In genomic region chr10:81192270-81192967, GRCm38 (mm10) we compare ENCODE assay signal across 8 mouse cellular contexts. TPM values are rescaled to one million over a fixed set of nuclear protein-coding genes. Genes with fewer than 3 reads are reported as not detected.
DNase-seq lines count a peak whose midpoint lies in the region; ATAC-seq and TF ChIP-seq lines count a peak whose summit lies in the region.

No protein-coding gene starts in this region.

- no peak for TF ChIP-seq CTCF in MEL (IDR thresholded peaks at IDR 0.05 in 2 of 3, conservative IDR thresholded peaks at IDR 0.05 in 1 of 3; ENCODE audit: control insufficient read depth in 1 of 3, insufficient read depth in 1 of 3, low read depth in 2 of 3, low read length in 3 of 3, poor library complexity in 1 of 3, severe bottlenecking in 1 of 3)

- peak overlapping the region; percentile 82 for H3K27ac ChIP-seq in MEL (ENCODE audit: control insufficient read depth, low read depth, low read length)
- H3K27ac ChIP-seq in hindbrain, embryonic 13.5 days = peak overlapping the region; percentile 98

- TF ChIP-seq RAD21 in MEL (IDR thresholded peaks at IDR 0.05; ENCODE audit: low read depth, low read length) = no peak

- TF ChIP-seq EP300 in MEL (IDR thresholded peaks at IDR 0.05; ENCODE audit: low read depth in 1 of 2, low read length in 2 of 2) = no peak

- WGBS in hindbrain, embryonic 13.5 days = 1% methylated on average over 79 of the region's 93 CpGs

- peak; percentile 92 for DNase-seq in MEL (ENCODE audit: low read depth, low spot score)
- peak; percentile 87 for DNase-seq in cerebellum, adult 8-10 months
- peak; percentile 87 to 88 for DNase-seq in frontal cortex, postnatal 10 days (ENCODE audit: low spot score in 2 of 2)
- peak; percentile 71 to 77 for DNase-seq in layer of hippocampus, postnatal 25 days (ENCODE audit: extremely low spot score in 1 of 2, low spot score in 1 of 2)
- DNase-seq in lung, postnatal 10 days = peak; percentile 83
- DNase-seq in retina, postnatal 1 day = peak; percentile 90
- DNase-seq in thymus, postnatal 36 days = peak; percentile 86 to 90

- H3K27me3 ChIP-seq in MEL (ENCODE audit: control insufficient read depth in 1 of 2, insufficient read depth in 2 of 2, low read length in 2 of 2) = no peaks in the 10 kb centered on the region
- H3K27me3 ChIP-seq in hindbrain, embryonic 13.5 days = peaks cover 36% of the 10 kb centered on the region

- H3K9ac ChIP-seq in MEL (ENCODE audit: control insufficient read depth, low read depth, low read length, poor library complexity, severe bottlenecking) = peak overlapping the region; percentile 93
- peak overlapping the region; percentile 79 for H3K9ac ChIP-seq in hindbrain, embryonic 13.5 days

- H3K4me1 ChIP-seq in MEL (ENCODE audit: control insufficient read depth in 1 of 2, insufficient read depth in 2 of 2, low read length in 2 of 2) = peaks cover 0 to 14% of the 10 kb centered on the region in 2 experiments; a peak in 2 of 4 replicates
- peaks cover 28% of the 10 kb centered on the region for H3K4me1 ChIP-seq in hindbrain, embryonic 13.5 days (replicated peaks)

- H3K4me3 ChIP-seq in MEL (ENCODE audit: control insufficient read depth in 1 of 2, insufficient read depth in 1 of 2, low read depth in 2 of 2, low read length in 2 of 2) = peak overlapping the region; percentile 46 to 62
- H3K4me3 ChIP-seq in hindbrain, embryonic 13.5 days = peak overlapping the region; percentile 58

- H3K4me2 ChIP-seq in hindbrain, embryonic 13.5 days = peak overlapping the region; percentile 92

- H3K79me2 ChIP-seq in MEL (ENCODE audit: control insufficient read depth, insufficient read depth, low read length, poor library complexity) = peaks cover 3% of the 10 kb centered on the region; the same call in 1 of the 2 replicates

- peak; percentile 87 for ATAC-seq in hindbrain, embryonic 13.5 days (ENCODE audit: low FRiP score)

- no peaks in the 10 kb centered on the region for H3K9me3 ChIP-seq in MEL (replicated peaks; ENCODE audit: insufficient read depth, low read length)
- no peaks in the 10 kb centered on the region for H3K9me3 ChIP-seq in hindbrain, embryonic 13.5 days

- no peaks in the 10 kb centered on the region for H3K36me3 ChIP-seq in MEL (ENCODE audit: control insufficient read depth in 1 of 2, insufficient read depth in 2 of 2, low read length in 2 of 2)
- peaks cover 37% of the 10 kb centered on the region for H3K36me3 ChIP-seq in hindbrain, embryonic 13.5 days

- TF ChIP-seq POLR2A in MEL (IDR thresholded peaks at IDR 0.05; ENCODE audit: control insufficient read depth in 1 of 2, insufficient read depth in 1 of 2, low read depth in 1 of 2, low read length in 2 of 2, poor library complexity in 1 of 2) = peak; percentile 81 to 92

TF ChIP-seq in MEL, 35 proteins besides CTCF, POLR2A, EP300 and RAD21:
- TF ChIP-seq MAX (IDR thresholded peaks at IDR 0.05; ENCODE audit: low read length) (peak; percentile 88), ZMIZ1 (IDR thresholded peaks at IDR 0.05; ENCODE audit: low read depth, low read length) (peak; percentile 79), MYB (IDR thresholded peaks at IDR 0.05; ENCODE audit: low read depth, low read length) (peak; percentile 70), KAT2A (conservative IDR thresholded peaks at IDR 0.05; ENCODE audit: low read depth, low read length) (no peak), USF1 (IDR thresholded peaks at IDR 0.05; ENCODE audit: low read depth, low read length) (peak; percentile 38; the same call in 1 of the 2 replicates), POLR2AphosphoS2 (IDR thresholded peaks at IDR 0.05; ENCODE audit: low read length) (peak; percentile 89), ELF1 (IDR thresholded peaks at IDR 0.05; ENCODE audit: low read depth, low read length) (peak; percentile 88), MXI1 (IDR thresholded peaks at IDR 0.05; ENCODE audit: low read depth, low read length) (peak; percentile 52), USF2 (IDR thresholded peaks at IDR 0.05; ENCODE audit: borderline replicate concordance in 1 of 2, insufficient read depth in 1 of 2, low read depth in 1 of 2, low read length in 2 of 2) (no peak), ZKSCAN1 (IDR thresholded peaks at IDR 0.05; ENCODE audit: low read depth, low read length) (no peak), ETS1 (IDR thresholded peaks at IDR 0.05; ENCODE audit: low read depth, low read length) (no peak), CHD2 (IDR thresholded peaks at IDR 0.05; ENCODE audit: low read length) (no peak), MYC (IDR thresholded peaks at IDR 0.05; ENCODE audit: low read depth, low read length) (peak; percentile 67; the same call in 1 of the 2 replicates), HCFC1 (IDR thresholded peaks at IDR 0.05; ENCODE audit: low read depth, low read length) (peak; percentile 67), MAZ (IDR thresholded peaks at IDR 0.05; ENCODE audit: low read depth, low read length) (peak; percentile 30; the same call in 1 of the 2 replicates), SIN3A (IDR thresholded peaks at IDR 0.05; ENCODE audit: low read length) (peak; percentile 47; the same call in 1 of the 2 replicates), NELFE (IDR thresholded peaks at IDR 0.05; ENCODE audit: low read depth, low read length) (peak; percentile 85), TCF12 (IDR thresholded peaks at IDR 0.05; ENCODE audit: low read depth, low read length) (peak; percentile 26), NRF1 (IDR thresholded peaks at IDR 0.05; ENCODE audit: insufficient read depth, low read depth, low read length, poor library complexity, severe bottlenecking) (peak; percentile 81)

RNA-seq across cellular contexts. Expression of gene 4930442H23Rik, which starts 8.8 kb away (rescaled TPM):
- 0.13 and 0.31 TPM in 2 replicates for total RNA-seq in MEL (2012; rRNA removed)
- polyA plus RNA-seq in MEL (2012; ENCODE audit: insufficient read depth in 1 of 2, insufficient read length in 2 of 2, low read depth in 1 of 2, low replicate concordance in 2 of 2, missing spikeins in 1 of 2) = under 1 TPM in 1 of 2 experiments, not detected in 1; 0.42 TPM
- polyA plus RNA-seq in hindbrain, embryonic 13.5 days (2015; fragmentation: Nextera tagmentation; extraction: Ambion mirVana) = 0.13 and 0.26 TPM in 2 replicates
- total RNA-seq in layer of hippocampus, postnatal 25 days (2021) = not detected

RNA-seq across cellular contexts. Expression of gene Nmrk2, which starts 9.4 kb away (rescaled TPM):
- total RNA-seq in MEL (2012; rRNA removed) = not detected in 2 replicates
- not detected for polyA plus RNA-seq in MEL (2012; ENCODE audit: insufficient read depth in 1 of 2, insufficient read length in 2 of 2, low read depth in 1 of 2, low replicate concordance in 2 of 2, missing spikeins in 1 of 2)
- polyA plus RNA-seq in hindbrain, embryonic 13.5 days (2015; fragmentation: Nextera tagmentation; extraction: Ambion mirVana) = 0.09 and 0.10 TPM in 2 replicates
- under 1 TPM; 0.19 to 0.20 TPM for total RNA-seq in layer of hippocampus, postnatal 25 days (2021)

RNA-seq across cellular contexts. Expression of gene Dapk3, which starts 9.6 kb away (rescaled TPM):
- 42.3 and 49.2 TPM in 2 replicates for total RNA-seq in MEL (2012; rRNA removed)
- 10 to 100 TPM in 1 of 2 experiments, not detected in 1; 79.1 TPM for polyA plus RNA-seq in MEL (2012; ENCODE audit: insufficient read depth in 1 of 2, insufficient read length in 2 of 2, low read depth in 1 of 2, low replicate concordance in 2 of 2, missing spikeins in 1 of 2)
- polyA plus RNA-seq in hindbrain, embryonic 13.5 days (2015; fragmentation: Nextera tagmentation; extraction: Ambion mirVana) = 59.1 and 61.7 TPM in 2 replicates
- total RNA-seq in layer of hippocampus, postnatal 25 days (2021) = 10 to 100 TPM; 71.7 to 71.8 TPM

RNA-seq across cellular contexts. Expression of gene Eef2, which starts 16.0 kb away (rescaled TPM):
- 2,850 and 2,863 TPM in 2 replicates for total RNA-seq in MEL (2012; rRNA removed)
- polyA plus RNA-seq in MEL (2012; ENCODE audit: insufficient read depth in 1 of 2, insufficient read length in 2 of 2, low read depth in 1 of 2, low replicate concordance in 2 of 2, missing spikeins in 1 of 2) = 1,000 to 10,000 TPM; 3,442 to 4,586 TPM
- 561 and 576 TPM in 2 replicates for polyA plus RNA-seq in hindbrain, embryonic 13.5 days (2015; fragmentation: Nextera tagmentation; extraction: Ambion mirVana)
- total RNA-seq in layer of hippocampus, postnatal 25 days (2021) = 100 to 1,000 TPM; 896 to 944 TPM

RNA-seq across cellular contexts. Expression of gene Pias4, which starts 24.7 kb away (rescaled TPM):
- total RNA-seq in MEL (2012; rRNA removed) = 19.5 and 21.0 TPM in 2 replicates
- 10 to 100 TPM in 1 of 2 experiments, not detected in 1; 40.4 TPM for polyA plus RNA-seq in MEL (2012; ENCODE audit: insufficient read depth in 1 of 2, insufficient read length in 2 of 2, low read depth in 1 of 2, low replicate concordance in 2 of 2, missing spikeins in 1 of 2)
- polyA plus RNA-seq in hindbrain, embryonic 13.5 days (2015; fragmentation: Nextera tagmentation; extraction: Ambion mirVana) = 58.4 and 62.3 TPM in 2 replicates
- 10 to 100 TPM; 28.2 to 28.9 TPM for total RNA-seq in layer of hippocampus, postnatal 25 days (2021)

Comparison
In these comparisons a context has a peak if more than half of its experiments do, and no peak if none do; other contexts are left out.
1. Peak in every context shown above with its lines: DNase-seq, ATAC-seq, H3K4me3 ChIP-seq and H3K27ac ChIP-seq.